Mouse (Mus musculus): ENCODE data around the gene Tjp3.

The Tjp3 gene

DNA sequence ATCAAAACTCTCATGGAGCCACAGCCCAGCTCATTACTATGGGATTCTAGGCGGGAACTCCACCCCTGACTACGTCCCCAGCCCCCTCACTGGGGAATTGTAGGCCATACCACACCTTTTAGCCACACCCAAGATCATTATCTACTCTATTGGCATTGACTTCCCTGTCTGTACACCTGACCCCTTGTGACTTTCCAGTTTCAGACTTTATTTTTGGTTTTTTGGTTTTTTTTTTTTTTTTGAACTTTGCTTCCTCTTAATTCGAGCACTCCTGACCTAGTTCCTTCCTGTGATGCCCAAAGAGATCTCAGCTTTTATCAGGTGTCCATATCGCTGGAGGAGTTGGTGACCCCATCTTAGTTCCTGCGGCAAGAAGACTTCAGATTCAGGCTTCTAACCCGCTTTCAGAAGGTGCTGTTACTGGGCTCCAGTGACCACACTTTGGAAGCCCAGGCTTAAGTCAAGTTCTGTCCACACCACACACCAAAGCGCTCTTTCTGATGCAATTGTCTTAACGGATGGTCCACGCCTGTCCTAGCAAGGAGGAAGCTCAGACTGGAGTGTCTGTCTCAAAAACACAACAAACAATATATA is at the start of gene Tjp3:
TSS of gene Tjp3 (minus strand) at position 71 of the 594 bp plus-strand sequence.
- DNase-seq (ENCODE audit: low read depth, low spot score): no peak

DNA sequence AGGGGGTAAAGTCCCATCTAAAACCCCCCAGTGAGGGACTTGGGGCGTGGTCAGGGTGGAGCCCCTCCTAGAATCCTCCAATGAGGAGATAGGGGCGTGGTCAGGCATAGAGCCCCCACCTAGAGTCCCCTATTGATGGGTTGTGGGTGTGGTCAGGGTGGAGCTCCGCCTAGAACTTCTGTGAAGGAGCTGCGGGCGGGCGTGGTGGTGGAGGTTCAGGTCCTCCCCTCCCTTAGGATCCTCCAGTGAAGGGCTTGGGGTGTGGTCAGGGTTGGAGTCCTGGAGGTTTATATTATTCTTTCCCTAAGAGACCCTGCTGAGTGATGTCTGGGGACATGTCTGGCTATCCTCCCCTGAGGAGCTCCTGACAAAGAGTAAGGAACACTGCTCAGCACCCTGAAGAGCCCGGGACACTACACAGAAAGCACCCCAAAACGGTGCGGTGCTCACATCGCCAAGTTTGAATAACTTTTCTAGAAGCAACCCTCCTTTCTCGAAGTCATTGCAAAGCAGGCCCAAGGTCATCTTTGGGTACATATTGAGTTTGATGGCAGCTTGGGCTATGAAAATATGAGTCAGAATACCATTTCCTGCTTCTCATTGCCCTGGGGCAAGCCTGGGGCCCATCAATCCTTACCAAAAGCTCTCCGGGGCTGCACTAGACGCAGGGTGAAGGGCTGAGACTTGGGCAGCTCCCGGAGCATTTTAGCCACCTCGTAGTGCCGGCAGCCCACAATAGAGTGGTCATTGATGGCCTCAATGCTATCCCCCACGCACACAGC is 49.4 kb upstream of the Tjp3 start:
- no peak for DNase-seq (ENCODE audit: low read depth, low spot score)

DNA sequence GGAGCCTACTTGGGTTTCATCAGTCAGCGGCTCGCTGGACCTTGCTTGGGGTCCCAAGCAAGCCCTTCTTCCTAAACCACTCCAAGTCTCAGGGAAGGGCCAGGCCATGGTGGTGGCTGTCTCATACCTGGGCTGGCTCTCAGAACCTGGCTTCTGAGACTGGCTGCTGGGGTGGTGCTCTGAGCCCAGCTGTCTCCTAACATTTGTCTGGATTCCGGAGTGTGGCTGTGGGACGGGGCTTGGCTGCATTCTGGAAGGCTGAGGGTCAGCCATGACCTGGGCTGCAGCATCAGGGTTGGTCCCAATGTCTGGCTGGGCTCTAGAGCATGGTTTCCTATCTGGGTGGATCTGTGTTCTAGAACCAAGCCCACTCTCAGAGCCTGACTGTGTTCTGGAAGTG is 45.2 kb upstream of the Tjp3 start:
- DNase-seq (ENCODE audit: low read depth, low spot score): no peak

DNA sequence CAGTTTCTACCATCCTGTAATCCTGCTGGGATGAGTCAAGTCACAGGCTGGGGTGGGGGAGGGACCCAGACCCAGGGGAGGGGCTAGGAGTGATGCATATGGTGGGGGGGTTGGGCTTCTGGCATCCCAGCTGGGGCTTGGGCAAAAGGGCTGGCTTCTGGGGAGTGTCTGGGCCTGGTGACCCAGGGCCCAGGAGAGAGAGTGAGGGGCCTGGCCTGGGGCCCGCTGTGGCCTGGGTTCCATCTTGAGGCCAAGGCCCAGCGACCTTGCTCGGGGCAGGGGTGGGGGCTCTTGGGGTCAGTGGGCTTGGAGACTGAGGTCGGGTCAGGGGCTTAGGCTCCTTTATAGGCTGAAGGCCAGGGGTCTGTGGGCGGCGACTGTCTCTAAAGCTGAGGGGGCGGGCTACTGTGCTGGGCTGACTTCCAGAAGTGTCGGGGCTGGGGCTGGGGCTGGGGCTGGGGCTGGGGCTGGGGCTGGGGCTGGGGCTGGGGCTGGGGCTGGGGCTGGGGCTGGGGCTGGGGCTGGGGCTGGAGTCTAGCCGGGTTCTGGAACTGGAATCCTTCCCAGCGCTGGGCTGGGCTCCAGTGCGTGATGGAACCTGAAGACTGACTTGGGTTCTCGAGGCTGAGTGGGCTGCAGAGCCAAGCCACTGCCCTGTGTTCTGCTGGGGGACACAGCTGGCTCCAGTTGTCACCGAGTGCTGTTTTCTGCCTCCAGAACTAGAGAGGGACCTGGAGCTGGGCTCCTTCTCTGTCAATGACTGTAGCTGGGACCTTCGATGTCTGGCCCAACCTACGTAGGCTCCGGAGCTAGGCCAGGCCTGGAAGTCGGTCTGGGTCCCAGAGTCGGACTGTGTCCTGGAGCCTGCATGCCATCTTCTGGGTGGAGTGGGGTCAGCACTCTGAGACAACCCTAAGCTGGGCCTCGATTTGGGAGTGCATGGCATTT is 44.3 kb upstream of the Tjp3 start:
- DNase-seq (ENCODE audit: low read depth, low spot score): no peak

DNA sequence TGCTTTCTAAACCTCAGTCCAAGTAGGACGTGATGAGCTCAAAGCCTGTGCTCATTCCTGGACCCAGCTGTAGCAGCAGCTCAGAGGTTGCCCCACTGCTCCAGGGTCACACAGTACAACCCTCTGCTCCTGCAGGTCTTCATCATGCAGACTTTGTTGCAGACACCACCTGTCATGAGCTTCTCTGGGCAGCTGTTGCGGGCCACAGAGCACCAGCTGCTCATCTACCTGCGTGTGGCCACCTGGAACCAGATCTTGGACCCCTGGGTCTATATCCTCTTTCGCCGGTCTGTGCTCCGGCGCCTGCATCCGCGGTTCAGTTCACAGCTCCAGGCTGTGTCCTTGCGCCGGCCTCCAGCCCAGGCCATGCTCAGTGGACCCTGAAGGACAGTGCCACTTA is 42.9 kb upstream of the Tjp3 start:
- no peak for DNase-seq (ENCODE audit: low read depth, low spot score)

DNA sequence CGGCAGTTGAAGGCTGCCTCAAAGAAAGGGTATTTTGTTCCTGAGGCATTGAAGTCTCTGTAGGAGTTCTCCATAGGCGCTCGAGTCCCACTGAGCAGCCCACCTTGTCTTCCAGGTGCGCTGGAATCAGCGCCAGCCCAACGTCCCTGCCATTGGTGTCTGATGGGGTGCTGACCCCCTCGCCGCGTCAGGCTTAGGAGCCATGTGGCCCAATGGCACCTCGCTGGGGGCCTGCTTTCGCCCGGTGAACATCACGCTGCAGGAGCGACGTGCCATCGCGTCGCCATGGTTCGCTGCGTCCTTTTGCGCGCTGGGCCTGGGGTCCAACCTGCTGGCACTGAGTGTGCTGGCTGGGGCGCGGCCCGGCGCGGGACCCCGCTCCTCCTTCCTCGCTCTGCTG is 40.9 kb upstream of the Tjp3 start:
- no peak for DNase-seq (ENCODE audit: low read depth, low spot score)

DNA sequence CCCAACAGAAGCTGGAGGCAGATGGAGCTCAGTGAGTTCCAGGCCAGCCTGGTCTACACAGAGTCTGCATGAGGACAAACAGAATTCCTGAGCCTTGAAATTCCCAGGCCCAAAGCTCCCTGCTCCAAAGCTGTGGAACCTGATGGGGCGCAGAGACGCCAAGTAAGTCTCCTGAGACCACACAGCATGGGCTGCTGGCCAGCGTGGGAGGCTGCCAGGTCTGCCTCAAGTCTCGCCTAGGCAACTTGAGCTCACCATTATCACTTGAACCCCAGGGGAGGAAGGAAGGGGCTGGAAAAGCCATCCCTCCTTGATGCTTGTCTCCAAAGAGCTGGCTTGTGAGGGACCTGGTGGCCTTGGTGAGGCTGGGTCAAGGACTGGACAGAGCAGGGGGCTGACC is 38.6 kb upstream of the Tjp3 start:
- no peak for DNase-seq (ENCODE audit: low read depth, low spot score)

DNA sequence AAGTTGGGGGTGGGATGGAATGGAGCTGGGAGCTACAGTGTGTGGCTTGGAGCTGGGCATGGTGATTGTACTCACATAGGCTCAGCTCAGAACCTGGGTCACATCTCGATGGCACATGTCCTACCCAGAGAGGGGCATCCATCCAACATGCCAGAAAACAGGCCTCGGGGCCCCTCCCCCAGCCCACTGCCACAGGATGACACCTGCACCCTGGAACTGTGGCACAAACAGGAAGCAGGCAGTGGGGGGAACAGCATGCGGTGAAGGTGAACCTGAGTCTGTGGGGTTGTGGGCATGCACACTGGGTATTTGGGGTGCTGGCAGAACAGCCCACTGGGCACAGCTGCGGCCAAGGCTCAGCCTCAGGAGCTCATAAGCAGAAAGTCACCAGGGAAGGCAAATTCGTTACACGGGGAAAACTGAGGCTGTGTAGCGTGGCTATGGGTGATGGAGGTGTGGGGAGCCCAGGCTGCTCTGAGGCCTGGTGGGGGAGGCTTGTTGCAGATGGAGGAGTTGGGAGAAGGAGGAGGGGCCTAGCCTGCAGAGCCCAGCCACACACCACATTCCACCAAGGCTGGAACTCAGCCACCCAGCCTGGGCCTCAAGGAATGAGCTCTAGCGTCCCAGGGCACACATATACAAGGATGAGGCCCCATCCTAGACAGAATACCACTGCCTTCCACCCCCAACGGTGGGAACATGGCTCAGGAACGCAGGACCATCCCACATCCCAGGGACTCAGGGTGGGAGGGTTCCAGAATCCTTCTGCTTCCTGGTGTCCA is 38.0 kb upstream of the Tjp3 start:
- DNase-seq (ENCODE audit: low read depth, low spot score): peak; percentile 64

DNA sequence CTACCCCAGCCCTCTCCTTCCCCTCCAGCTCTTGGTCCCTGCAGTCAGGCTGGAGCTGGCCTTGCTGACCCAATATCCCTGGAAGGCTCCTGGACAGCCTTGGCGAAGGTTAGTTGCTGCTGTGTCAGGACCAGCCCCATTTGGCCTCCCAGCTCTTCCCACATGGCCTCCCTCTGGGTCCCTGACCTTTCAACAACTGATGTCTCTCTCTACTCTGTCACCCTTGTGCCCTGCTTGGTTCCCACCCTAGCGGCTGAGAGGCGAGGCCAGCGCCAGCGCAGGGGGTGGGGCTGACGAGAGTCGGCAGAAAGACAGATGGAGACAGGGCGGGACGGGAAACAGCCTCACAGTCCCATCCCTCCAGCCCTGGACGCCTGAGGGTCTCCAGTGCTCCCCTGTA is 37.0 kb upstream of the Tjp3 start, which contains the start of gene Tbxa2r:
TSS of gene Tbxa2r (plus strand) at position 346 of the 400 bp plus-strand sequence.
- peak; percentile 70 for DNase-seq (ENCODE audit: low read depth, low spot score)

DNA sequence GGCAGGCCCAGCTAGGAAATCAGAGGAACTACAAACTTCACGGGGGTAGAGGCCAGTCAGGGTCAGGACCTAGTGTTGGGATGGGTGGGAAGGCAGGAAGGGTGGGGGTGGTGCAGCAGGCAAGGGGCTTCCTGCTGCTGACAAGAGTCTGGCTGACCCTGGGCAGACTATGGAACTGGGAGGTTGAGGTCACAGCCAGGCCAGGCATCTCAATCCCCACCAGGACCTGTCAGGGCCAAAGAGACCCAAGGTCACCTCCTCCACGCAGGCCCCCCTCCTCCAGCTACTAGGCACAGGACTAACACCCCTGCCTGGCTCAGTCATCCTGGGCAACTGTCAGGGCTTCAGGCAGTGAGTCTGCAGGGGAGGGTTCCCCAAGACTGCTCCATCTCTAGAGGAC is 36.6 kb upstream of the Tjp3 start:
- no peak for DNase-seq (ENCODE audit: low read depth, low spot score)

DNA sequence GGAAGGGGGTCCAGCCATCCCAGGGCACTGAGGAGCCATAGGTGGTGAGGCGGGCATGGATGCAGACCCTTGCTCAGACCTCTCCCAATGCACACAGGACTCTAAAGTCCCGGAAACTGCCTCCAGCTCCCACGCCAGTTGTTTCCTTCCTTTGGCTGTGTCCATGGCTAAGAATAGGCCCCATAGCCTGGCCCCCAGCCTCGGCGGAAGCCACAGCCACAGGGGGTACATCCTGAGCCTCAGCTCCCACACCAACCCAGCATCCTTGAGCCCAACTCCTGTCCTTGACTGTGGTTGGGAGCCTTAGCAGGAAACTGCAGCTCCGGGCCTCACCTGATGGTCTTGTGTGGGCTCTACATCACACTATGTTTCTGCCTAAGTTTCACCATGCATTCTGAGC is 35.5 kb upstream of the Tjp3 start:
- DNase-seq (ENCODE audit: low read depth, low spot score): no peak

DNA sequence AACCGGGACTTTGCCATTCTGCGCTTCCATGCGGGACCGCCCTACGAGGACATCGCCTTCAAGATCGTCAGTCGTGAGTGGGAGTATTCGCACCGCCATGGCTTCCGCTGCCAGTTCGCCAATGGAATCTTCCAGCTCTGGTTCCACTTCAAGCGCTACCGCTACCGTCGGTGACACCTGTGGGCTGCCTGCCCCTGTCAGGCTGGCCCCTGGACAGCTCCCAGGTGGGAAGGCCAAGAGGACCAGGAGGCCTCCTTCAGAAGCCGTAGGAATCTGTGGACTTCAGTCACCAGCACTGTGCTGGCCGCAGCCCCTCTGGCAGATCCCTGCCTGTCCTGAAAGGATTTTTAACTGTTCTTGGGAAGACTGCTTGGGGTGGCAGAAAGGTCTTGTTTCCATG is 34.4 kb upstream of the Tjp3 start:
- no peak for DNase-seq (ENCODE audit: low read depth, low spot score)

DNA sequence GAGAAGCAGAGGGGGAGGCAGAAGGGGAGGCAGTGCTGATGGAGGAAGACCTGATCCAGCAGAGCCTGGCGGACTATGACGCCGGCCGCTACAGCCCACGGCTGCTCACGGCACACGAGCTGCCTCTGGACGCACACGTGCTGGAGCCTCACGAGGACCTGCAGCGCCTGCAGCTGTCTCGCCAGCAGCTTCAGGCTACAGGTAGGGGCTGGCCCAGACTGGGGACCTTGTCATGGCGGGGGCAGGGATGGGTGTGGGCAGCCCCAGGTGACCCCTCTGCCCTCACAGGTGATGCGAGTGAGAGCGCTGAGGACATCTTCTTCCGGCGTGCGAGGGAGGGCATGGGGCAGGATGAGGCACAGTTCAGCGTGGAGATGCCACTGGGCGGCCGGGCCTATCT is 33.8 kb upstream of the Tjp3 start:
- DNase-seq (ENCODE audit: low read depth, low spot score): no peak

DNA sequence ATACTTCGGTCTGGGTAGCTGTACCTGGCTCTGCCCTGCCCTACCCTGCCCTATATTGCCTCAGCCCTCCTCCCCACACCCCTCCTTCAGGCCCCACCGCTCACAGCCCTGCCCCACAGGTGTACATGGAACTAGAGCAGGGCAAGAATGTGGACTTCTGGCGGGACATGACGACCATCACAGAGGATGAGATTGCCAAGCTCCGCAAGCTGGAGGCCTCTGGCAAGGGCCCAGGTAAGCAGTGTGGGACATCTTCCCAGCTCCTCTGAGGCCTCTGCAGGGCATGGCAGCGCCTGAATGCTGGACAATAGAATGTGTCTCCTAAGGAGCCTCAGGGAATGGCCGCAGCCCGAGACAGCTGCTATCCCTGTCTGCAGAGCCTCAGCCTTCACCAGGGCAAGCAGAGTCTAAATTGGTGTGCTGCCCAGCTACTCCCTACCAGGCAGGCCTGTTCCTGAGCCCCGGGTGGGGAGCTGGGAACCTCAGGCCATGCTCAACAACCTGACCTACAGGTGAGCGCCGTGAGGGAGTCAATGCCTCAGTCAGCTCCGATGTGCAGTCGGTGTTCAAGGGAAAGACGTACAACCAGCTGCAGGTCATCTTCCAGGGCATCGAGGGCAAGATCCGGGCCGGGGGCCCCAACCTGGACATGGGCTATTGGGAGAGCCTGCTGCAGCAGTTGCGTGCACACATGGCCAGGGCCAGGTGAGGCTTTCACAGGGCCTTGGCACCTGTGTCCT is 32.6 kb upstream of the Tjp3 start:
- no peak for DNase-seq (ENCODE audit: low read depth, low spot score)

DNA sequence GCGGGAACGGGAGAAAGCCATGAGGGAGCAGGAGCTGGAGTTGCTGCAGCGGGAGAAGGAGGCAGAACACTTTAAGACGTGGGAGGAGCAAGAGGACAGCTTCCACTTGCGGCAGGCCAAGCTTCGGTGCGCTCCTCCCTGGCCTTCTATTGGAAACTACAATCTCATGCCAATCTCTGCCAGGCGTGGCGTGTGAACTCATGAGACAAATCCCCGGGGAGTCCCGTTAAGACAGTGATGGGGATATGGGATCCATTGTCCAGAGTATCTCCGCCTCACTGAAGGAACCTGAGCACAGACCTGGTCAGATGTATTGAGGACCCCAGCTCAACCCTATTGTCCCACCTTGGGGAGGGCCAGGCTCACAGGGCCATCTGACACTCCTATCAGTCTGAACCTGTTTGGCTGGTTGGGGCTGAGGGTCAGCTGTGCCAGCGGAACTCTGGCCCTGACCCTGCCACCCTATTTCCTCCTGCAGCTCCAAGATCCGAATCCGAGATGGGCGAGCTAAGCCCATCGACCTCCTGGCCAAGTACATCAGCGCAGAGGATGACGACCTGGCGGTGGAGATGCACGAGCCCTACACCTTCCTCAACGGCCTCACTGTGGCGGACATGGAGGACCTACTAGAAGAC is 31.9 kb upstream of the Tjp3 start:
- DNase-seq (ENCODE audit: low read depth, low spot score): no peak

DNA sequence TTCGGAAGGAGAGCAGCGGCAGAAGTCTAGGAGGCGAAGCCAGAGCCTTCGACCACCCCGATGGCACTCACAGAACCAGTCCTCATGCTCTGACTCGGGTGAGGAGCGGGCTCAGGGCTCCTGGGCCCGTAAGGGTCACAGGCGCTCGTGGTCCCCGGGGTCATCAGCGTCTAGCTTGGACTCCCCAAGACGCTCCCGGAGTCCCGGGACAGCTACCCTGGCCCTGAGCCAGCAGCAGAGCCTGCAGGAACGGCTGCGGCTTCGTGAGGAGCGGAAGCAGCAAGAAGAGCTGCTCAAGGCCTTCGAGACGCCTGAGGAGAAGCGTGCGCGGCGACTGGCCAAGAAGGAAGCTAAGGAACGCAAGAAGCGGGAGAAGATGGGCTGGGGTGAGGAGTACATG is 31.1 kb upstream of the Tjp3 start:
- DNase-seq (ENCODE audit: low read depth, low spot score): no peak

DNA sequence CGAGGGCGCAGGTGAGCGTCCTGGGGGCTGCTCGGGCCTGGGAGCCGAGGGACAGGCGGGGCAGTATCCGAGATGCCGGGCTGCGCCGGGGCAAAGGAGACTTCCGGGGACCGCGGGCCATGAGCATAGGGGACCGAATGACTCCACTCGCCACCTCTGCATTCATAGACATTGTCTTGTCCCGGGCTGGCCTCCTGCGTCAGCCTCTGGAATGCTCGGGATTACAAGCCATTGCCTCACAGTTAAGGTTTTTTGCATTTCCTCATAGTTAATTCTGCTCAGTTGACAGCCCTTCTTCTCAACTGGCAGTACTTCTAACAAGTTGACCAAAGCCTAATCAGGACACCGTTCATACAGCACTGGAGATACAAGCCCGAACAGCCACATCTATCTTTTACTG is 30.1 kb upstream of the Tjp3 start:
- DNase-seq (ENCODE audit: low read depth, low spot score): no peak

DNA sequence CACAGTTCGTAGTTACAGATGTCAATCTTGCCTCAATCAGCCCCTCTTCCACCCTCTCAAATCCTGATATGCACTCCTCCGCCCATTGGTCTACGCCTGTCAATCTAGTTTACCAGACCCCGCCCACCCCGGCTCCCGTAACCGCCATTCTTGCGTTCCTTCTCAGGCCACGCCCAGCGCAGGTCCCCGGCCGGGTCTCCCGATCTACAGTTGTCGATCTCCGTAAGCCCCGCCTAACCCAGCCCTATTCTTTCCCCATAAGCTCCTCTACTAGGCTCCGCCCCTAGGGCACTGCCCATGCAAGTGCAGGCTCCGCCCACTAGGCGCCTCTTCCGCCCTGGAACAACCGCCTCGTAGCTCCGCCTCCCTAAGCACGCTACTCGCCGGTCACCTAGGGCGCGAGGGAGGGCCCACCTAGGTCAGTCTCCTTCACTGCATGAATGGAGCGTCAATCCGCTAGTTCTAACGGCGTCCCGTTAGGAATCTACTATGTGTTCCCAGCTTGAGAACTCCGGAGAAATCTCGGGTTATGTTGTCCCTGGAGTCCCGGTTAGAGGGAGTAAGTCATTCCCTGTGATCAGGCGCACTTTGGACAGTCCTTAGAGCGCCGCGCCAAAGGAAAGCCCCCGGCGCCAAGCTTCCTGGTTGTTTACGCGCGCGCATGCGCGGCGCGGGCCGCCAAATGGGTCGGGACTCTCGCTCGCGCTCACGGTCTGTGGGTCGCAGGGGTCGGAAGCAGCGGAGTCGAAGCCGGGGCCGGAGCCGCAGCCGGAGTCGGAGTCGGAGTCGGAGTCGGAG is 29.4 kb upstream of the Tjp3 start, which contains the start of gene Cactin:
TSS of gene Cactin (plus strand) at position 554 of the 798 bp plus-strand sequence.
- DNase-seq (ENCODE audit: low read depth, low spot score): peak; percentile 100

DNA sequence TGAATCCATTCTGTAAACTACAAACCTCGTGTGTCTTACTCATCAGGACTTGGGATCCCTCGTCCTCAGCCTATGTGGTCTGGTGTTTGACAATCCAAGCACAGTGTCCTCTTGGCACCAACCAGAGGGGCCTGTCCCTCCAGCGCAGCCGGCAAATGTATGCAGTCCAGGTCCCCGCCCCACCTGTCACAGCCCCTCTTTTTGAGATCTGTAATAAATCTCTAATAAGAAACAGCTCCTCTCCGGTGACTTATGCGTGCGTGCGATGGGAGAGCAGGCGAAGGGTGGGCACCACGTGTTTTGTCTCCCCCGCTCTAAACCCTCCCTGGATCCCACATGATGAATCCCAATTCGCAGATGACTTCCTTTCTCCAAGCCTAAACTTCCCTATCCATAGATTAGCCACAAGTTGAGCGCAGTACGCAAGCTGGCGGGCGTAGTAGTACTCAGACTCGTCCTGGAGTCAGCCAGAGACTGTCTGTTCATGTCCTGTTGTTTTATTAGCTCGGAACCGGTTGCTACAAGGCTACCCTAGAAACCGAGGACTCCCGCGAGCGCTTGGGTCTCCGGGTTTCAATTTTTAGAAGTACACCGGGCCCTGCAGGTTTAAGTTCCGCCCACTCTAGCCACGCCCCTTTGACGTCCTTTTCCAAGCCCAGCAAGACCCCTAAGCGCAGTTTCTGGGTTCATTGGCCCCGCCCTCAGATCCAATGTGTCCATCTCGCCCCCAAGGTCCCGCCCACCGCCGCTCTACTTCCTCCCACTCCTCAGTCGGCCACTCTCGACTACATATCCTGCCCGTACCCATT is 28.6 kb upstream of the Tjp3 start:
- no peak for DNase-seq (ENCODE audit: low read depth, low spot score)
